Mouse (Mus musculus) cortical plate, adult 2 months (tissue): ENCODE measurements around the gene Il1a. TPM values are rescaled to one million over a fixed set of nuclear protein-coding genes. Genes with fewer than 3 reads are reported as not detected.
A peak's percentile ranks its signal among the peaks of the same experiment; 100 is the strongest.

ENCODE experiments used
- H3K27ac ChIP-seq: fragments of 200-500 bp; 2 replicates; pipeline ENCODE4 v1.5.1; 2012; ENCODE audit warnings: low read length, control low read depth, inconsistent platforms; ENCODE audit not compliant: insufficient read depth
- H3K4me1 ChIP-seq: fragments of 200-500 bp; 2 replicates; pipeline ENCODE4 v1.6.1; 2011; ENCODE audit warnings: low read length; ENCODE audit not compliant: control insufficient read depth, insufficient read depth
- H3K4me3 ChIP-seq: fragments of 200-500 bp; 2 replicates; pipeline ENCODE4 v1.5.1; 2011; ENCODE audit warnings: mild to moderate bottlenecking, low read length, control low read depth; ENCODE audit not compliant: insufficient read depth
- CTCF ChIP-seq: fragments of 200-500 bp; IDR thresholded peaks from 2 replicates; pipeline ENCODE4 v1.5.1; 2011; ENCODE audit warnings: mild to moderate bottlenecking, control low read depth, low read length; ENCODE audit not compliant: insufficient read depth; ENCODE audit errors: extremely low read depth
- POLR2A ChIP-seq: fragments of 200-500 bp; IDR thresholded peaks from 2 replicates; pipeline ENCODE4 v1.6.1; 2011; ENCODE audit warnings: mild to moderate bottlenecking, low read length, control low read depth; ENCODE audit not compliant: insufficient read depth; ENCODE audit errors: extremely low read depth
- polyA plus RNA-seq: library from polyadenylated mRNA; depleted of rRNA; stranded (reverse); fragments of >200 nt; gene quantifications from 2 replicates; pipeline ENCODE4 v1.2.3, GENCODE M21; 2012

The Il1a gene
- polyA plus RNA-seq, 1 experiment, result 1.4 TPM

DNA sequence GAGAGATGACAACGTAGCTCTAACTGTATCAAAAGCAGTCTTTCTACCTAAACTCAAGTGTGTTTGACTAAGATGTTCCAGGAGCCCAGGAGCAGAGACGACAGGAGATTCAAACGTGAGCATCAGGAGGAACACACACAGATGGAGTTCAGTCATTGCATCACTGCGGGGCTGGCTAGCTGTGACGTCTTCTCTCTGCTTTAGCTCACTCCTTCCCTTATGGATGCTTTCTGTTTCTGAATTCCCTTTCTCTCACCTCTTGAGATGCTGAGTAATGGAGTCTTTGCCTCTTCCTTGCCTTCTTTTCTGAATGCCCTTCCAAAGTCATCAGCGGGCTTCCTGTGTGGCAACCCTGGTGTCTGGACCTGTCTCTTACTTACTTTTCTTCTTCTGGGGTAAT, 5.1 kb upstream of the Il1a start:
- no peaks in the 10 kb centered on the region for H3K4me1 ChIP-seq
- no peak overlapping the region for H3K4me3 ChIP-seq
- TF ChIP-seq CTCF (no peak), POLR2A (no peak)
- no peak overlapping the region for H3K27ac ChIP-seq

DNA sequence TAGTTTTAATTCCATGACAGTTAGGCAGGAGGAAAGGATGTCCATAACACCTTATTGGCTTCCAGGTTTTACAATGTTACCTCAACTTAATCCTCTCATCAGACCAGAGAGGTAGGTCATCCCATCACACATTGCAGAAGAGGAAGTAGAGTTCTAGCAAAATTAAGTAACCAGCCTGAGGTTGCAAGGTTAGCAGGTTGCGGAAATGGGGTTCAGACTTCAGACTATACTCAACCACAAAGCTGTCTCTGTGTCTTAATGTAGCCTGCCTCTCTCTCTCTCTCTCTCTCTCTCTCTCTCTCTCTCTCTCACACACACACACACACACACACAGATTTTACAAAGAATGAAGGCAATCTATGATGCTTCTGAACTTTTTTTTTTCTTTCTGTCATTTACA, 4.2 kb upstream of the Il1a start:
- H3K27ac ChIP-seq, result no peak overlapping the region
- no peak for TF ChIP-seq POLR2A
- no peak for TF ChIP-seq CTCF
- no peaks in the 10 kb centered on the region for H3K4me1 ChIP-seq
- no peak overlapping the region for H3K4me3 ChIP-seq

DNA sequence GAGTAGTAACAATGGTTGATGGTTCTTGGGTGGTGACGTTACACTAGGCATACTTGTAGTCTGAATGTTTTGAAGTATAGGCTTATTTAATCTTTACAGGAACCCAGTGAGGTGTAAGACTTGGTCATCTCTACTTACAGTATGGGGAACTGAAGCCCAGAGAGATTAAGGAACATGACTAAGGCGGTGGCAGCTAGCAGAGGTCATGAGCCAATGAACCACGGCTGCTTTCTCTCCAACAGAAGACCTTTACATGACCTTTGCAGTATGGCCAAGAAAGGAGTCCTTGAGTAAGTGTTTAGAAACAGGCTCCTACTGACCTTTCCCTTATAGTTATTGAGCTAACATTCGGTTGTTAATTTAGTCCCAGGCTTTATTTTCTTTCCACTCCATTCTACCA, 3.8 kb downstream of the Il1a start:
- Histone ChIP-seq H3K4me3 (no peak overlapping the region), H3K4me1 (no peaks in the 10 kb centered on the region), H3K27ac (no peak overlapping the region)
- TF ChIP-seq CTCF (no peak), POLR2A (no peak)

DNA sequence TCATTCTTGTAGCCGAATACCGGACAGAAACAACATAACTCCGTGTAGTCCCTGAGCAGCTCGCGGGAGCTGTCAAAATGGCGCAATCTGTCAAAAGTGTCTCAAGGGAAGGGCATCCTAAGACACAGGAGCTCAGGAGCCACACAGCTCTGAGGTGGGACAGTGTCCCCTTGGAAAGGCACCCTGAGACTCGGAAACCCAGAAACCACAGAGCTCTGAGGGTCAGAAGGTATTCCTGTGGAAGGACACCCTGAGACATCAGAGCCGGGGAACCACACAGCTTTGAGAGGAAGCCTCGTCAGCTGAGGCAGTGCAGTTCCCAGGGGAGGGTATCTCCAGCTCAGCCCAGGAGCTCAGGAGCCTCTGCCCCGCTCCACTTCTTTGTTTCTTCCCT, 12.2 kb downstream of the Il1a start:
- peak overlapping the region; percentile 52 for H3K4me3 ChIP-seq
- H3K4me1 ChIP-seq, result no peaks in the 10 kb centered on the region
- TF ChIP-seq POLR2A, result no peak
- no peak for TF ChIP-seq CTCF
- peak overlapping the region; percentile 85 for H3K27ac ChIP-seq

DNA sequence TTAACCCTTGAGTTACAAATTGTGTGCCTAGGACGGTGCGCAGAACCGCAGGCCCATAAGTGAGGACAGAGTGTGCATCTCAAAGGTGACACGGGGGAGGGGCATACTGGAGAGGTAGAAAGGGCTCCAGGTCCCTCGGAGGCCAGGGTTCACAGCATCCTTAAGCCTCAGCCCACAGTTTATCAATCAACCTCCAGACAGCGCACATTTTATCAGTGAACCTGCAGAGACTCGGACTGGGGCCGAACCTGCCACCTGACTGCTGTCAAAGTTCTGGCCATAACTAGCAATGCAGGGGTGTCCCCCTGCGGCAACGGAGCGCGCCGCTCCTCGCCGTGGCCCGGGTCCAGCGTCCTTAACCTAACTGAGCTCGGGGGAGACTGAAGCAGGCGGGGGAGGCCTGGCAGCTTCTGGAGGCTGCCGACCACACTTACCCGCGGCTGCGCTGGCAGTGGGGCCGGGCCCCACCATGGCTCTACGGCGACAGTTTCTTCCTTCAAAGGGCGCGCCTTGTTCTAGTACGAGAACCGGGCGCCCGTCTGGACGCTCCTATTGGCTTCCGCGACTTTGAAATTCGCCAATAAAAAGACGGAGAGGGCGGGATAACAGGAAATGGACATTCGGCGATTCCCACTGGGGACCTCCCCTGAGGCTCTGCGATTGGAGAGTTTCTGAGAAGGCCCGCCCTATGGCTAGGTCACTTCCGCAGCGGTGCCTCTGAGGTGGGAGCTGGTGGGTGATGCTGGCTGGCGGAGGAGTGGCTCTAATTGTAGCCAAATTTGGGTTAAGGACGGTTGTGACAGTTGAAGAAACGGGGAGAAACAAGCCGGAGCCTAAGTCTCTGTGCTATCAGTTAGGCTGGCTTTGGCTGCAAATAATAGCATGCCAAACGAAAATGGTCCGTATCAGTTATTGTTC, 12.8 kb downstream of the Il1a start, which contains the start of gene Ckap2l:
Ckap2l (minus strand) TSS at position 542 of the 918 bp plus-strand sequence.
- Histone ChIP-seq H3K4me1 (no peaks in the 10 kb centered on the region), H3K4me3 (peak within 1 kb of the TSS; percentile 52), H3K27ac (peak within 1 kb of the TSS; percentile 85)
- TF ChIP-seq POLR2A (peak; percentile 95), CTCF (no peak)

DNA sequence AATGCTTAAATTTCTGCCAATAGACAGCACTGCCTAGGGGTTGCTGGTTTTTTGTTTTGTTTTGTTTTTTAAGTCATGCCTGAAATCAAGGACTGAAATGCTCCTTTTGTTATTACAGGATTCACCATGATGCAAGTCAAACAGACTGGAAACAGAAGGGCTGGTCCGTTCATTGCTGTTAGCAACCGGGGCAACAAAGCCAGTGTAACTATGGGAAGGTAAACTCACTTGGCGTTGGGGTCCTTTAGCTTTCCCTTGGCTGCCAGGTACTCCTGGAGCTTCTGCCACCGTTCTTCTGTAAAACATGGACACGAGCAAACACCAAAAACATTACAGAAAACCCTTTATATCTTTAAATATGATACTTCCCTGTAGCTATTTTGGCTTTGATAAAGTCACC, 13.7 kb downstream of the Il1a start:
- Histone ChIP-seq H3K27ac (no peak overlapping the region), H3K4me3 (no peak overlapping the region), H3K4me1 (no peaks in the 10 kb centered on the region)
- TF ChIP-seq POLR2A (no peak), CTCF (no peak)

DNA sequence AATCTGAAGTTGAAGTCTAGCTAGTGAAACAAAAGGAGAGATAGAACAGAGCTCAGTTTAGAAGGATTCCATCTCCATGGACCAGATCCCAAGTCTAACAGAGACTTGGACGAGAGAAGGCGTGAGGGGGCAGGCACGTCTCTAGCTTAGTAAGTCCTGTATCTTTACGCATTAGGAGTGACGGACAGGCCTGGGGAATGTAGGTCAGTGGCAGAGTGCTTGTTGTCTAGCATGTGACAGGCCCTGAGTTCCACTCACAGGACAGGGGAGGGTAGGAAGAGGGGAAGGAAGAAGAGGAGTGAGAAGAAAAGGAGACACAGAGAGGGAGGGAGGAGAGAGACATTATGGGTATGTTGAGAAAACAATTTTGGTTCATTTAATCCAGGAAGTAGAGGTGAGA, 14.7 kb downstream of the Il1a start:
- no peak for TF ChIP-seq CTCF
- no peak for TF ChIP-seq POLR2A
- Histone ChIP-seq H3K4me1 (no peaks in the 10 kb centered on the region), H3K4me3 (no peak overlapping the region), H3K27ac (no peak overlapping the region)

DNA sequence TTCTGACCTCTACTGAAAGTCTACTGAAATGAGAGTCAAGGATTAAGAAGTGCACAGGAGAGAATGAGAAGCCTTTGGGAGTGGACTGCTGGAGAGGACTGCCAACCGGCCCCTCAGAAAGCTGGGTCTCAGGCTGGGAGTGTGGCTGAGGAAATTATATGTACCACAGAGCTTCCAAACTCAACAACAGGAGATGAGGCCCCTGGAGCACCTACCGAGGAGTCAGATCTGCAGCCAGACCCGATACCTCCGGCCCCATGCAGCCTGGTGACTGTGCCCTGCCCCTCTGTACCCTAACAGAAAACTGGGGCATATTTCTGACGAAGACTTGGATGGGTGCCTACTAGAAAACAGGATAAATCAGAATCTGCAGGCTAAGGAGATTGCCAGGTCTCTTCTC, 35.9 kb downstream of the Il1a start:
- no peak overlapping the region for H3K4me3 ChIP-seq
- no peaks in the 10 kb centered on the region for H3K4me1 ChIP-seq
- TF ChIP-seq CTCF, result no peak
- no peak for TF ChIP-seq POLR2A
- H3K27ac ChIP-seq, result no peak overlapping the region

DNA sequence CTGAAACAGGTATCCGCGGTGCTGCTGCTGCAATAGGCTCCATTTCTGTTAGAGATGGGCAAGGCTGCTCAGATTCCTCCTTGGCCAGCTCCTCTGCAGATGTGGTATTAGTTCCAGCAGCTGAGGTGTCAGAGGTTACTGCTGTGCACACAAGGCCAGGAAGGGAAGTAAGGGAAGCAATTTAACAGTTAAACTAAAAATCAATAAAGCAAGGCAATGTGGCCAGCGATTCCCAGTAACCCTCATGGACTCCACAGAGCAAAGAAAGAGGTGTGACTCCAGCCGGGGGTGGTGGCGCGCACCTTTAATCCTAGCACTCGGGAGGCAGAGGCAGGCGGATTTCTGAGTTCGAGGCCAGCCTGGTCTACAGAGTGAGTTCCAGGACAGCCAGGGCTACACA, 39.2 kb downstream of the Il1a start:
- H3K4me3 ChIP-seq, result no peak overlapping the region
- no peak overlapping the region for H3K27ac ChIP-seq
- no peaks in the 10 kb centered on the region for H3K4me1 ChIP-seq
- TF ChIP-seq CTCF (no peak), POLR2A (no peak)

DNA sequence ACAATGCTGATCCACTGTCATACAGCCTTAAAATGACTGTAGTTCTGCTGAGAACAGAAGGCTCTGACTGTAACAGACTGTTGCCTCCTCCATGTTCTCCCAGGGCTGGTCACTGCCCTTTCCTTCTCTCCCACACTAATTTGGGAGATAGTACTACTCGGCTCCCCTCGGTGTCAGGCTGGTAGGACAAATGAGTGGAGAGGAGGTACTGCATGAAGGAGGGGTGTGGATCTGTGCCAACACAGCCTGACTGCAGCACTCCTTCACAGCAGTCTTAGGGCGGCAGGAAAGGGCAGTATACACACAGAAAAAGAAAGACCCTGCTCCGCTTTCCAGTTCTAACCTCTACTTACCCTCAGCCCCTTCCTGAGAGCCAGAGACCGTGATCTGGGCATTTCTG, 39.8 kb downstream of the Il1a start:
- TF ChIP-seq CTCF (no peak), POLR2A (no peak)
- Histone ChIP-seq H3K4me3 (no peak overlapping the region), H3K4me1 (no peaks in the 10 kb centered on the region), H3K27ac (no peak overlapping the region)

DNA sequence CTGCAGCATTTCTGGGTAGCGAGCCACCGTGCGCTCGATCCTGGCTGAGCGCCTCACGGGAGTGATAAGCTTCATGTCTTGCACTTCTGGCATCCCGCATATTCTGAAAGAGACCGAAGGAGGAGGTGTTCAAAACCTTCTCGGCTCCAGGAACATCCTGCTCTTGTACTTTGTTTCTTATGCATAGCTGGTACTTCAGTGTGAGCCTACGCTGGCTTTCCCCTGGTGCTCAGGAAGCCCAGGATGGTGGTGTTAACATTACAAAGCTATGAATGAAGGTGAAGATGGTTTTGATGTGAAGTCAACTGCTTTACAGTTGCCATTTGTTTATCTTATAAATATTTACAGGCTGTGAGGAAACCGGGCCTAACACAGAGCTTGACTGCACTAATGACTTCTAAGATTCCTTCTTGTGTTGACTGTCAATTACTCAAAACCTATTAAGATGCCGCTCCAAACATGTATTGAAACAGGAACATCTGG, 40.6 kb downstream of the Il1a start:
- Histone ChIP-seq H3K4me3 (no peak overlapping the region), H3K4me1 (no peaks in the 10 kb centered on the region), H3K27ac (no peak overlapping the region)
- no peak for TF ChIP-seq POLR2A
- TF ChIP-seq CTCF, result no peak
